Mouse (Mus musculus): ENCODE measurements around the gene Asphd1. TPM values are rescaled to one million over a fixed set of nuclear protein-coding genes. Genes with fewer than 3 reads are reported as not detected.
"Not testable (repeated sequence)": the region's sequence is repeated elsewhere in the genome, so short reads cannot be mapped to it uniquely, and the experiment has no call there.

Asphd1 gene
- polyA plus RNA-seq, 1 experiment = not detected

DNA sequence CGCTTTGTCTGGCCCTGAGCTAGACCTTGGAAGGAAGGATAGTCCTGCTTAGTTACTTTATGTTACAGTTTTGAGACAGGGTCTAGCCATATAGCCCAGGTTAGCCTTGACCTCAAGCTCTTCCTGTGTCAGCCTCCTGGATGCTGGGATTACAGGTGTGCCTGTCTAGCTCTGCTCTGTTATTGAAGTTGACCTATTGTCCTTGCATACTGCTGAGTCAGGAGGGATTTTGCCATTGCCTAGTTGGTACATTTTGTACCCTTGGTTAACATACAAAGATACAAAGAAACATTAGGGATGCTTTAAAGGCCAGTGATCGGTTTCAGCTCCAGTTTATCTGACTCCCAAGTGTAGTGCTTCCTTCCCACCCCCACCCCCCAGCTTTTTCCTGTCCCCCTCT lies 16.7 kb downstream of the Asphd1 start:
- 82% methylated on average over 2 of the region's 2 CpGs for WGBS
- no peak overlapping the region for H3K4me3 ChIP-seq (replicated peaks; ENCODE audit: extremely low read depth, low read depth, low read length)
- peaks cover 2% of the 10 kb centered on the region; the same call in 1 of the 2 replicates for H3K4me1 ChIP-seq (ENCODE audit: control insufficient read depth, insufficient read depth, low read length)
- no peak for DNase-seq
- TF ChIP-seq POLR2A (IDR thresholded peaks at IDR 0.05; ENCODE audit: borderline replicate concordance, extremely low read depth, low read depth, low read length) = no peak
- no peak for TF ChIP-seq CTCF (IDR thresholded peaks at IDR 0.05; ENCODE audit: insufficient read depth, low read length)

- Histone ChIP-seq H3K4me1 (ENCODE audit: control insufficient read depth, insufficient read depth, low read length) (peaks cover 2% of the 10 kb centered on the region; the same call in 1 of the 2 replicates), H3K4me3 (replicated peaks; ENCODE audit: extremely low read depth, low read depth, low read length) (peak overlapping the region; percentile 89)
- no peak for DNase-seq
- TF ChIP-seq CTCF (IDR thresholded peaks at IDR 0.05; ENCODE audit: insufficient read depth, low read length) (no peak), POLR2A (IDR thresholded peaks at IDR 0.05; ENCODE audit: borderline replicate concordance, extremely low read depth, low read depth, low read length) (no peak)
- WGBS = 2% methylated on average over 27 of the region's 27 CpGs
These were observed 20.3 kb downstream of the Asphd1 start for GRCm38 (mm10) chr7:126929046-126929445.

DNA sequence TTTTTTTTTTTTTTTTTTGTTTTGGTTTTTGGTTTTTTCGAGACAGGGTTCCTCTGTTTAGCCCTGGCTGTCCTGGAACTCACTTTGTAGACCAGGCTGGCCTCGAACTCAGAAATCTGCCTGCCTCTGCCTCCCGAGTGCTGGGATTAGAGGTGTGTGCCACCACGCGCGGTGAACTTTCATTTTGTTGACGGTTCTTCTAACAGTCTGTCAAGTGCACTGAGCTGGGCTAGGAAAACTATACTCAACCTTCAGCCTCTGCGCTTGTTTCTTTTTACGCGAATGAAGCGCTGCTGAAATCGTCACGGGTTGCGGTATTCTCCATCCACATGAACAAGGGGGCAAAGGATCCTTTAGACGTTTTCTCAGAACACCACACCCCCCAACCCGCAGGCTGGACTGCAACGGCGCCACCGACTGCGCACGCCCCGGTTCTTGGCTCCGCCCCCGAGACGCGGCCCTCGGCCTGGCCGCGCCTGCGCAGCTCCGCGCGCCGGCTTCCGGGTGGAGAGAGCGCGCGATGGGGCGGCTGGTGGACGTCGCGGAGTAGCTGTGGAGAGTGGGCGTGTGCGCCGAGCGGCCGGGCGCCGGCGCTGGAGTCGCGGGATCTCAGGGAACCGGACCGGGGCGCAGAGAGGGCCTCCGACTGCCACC lies 20.9 kb downstream of the Asphd1 start, which contains the start of gene Kctd13:
TSS of gene Kctd13 (plus strand) at position 496 of the 654 bp plus-strand sequence.
- no peak for TF ChIP-seq CTCF (IDR thresholded peaks at IDR 0.05; ENCODE audit: insufficient read depth, low read length)
- peak; percentile 60; the same call in 1 of the 2 replicates for TF ChIP-seq POLR2A (IDR thresholded peaks at IDR 0.05; ENCODE audit: borderline replicate concordance, extremely low read depth, low read depth, low read length)
- DNase-seq = peak; percentile 92
- Histone ChIP-seq H3K4me1 (ENCODE audit: control insufficient read depth, insufficient read depth, low read length) (peaks cover 2% of the 10 kb centered on the region; the same call in 1 of the 2 replicates), H3K4me3 (replicated peaks; ENCODE audit: extremely low read depth, low read depth, low read length) (peak within 1 kb of the TSS; percentile 89)
- 2% methylated on average over 56 of the region's 56 CpGs for WGBS

DNA sequence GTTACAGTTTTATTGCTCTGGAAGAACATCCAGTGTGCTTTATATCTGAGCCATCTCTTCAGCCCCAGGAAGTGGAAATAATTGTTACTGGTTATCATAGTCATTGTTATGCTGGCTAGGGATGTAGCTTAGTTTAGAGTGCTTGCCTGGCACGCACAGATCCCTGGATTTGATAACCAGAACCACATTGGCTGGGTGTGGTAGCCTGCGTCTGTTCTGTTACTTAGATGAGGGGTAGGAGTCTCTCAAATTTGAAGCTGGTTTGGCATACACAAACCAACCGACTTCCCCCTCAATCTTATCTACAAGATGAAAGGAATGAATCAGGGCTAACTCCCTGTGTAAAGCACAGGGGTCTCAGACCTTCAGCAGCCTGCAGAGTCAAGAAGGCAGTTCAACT lies 23.1 kb downstream of the Asphd1 start:
- 23% methylated on average over 3 of the region's 3 CpGs for WGBS
- peaks cover 2% of the 10 kb centered on the region; the same call in 1 of the 2 replicates for H3K4me1 ChIP-seq (ENCODE audit: control insufficient read depth, insufficient read depth, low read length)
- H3K4me3 ChIP-seq (replicated peaks; ENCODE audit: extremely low read depth, low read depth, low read length) = no peak overlapping the region
- no peak for TF ChIP-seq CTCF (IDR thresholded peaks at IDR 0.05; ENCODE audit: insufficient read depth, low read length)
- no peak for TF ChIP-seq POLR2A (IDR thresholded peaks at IDR 0.05; ENCODE audit: borderline replicate concordance, extremely low read depth, low read depth, low read length)
- DNase-seq = no peak

DNA sequence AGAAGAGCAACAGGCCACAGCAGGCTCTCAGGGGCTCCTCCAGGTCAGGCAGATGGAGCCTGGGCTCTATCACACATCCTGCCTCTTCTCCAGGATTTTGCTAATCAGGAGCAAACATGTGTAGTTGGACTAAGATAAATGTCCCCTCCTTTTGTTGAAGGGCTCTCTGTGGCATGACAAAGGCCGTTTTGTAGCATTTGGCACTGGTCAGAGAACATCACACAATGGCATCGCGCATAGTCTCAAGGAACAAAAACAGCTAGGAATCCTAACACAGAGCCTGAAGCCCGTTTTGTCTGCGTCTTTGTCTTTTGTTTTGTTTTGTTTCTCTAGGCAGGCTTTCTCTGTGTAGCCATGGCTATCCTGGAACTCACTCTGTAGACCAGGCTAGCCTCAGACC lies 25.4 kb downstream of the Asphd1 start:
- TF ChIP-seq CTCF (IDR thresholded peaks at IDR 0.05; ENCODE audit: insufficient read depth, low read length) = no peak
- no peak for TF ChIP-seq POLR2A (IDR thresholded peaks at IDR 0.05; ENCODE audit: borderline replicate concordance, extremely low read depth, low read depth, low read length)
- H3K4me3 ChIP-seq (replicated peaks; ENCODE audit: extremely low read depth, low read depth, low read length) = no peak overlapping the region
- WGBS = 49% methylated on average over 5 of the region's 5 CpGs
- H3K4me1 ChIP-seq (ENCODE audit: control insufficient read depth, insufficient read depth, low read length) = no peaks in the 10 kb centered on the region; the same call in 1 of the 2 replicates
- no peak for DNase-seq

- H3K4me3 ChIP-seq (replicated peaks; ENCODE audit: extremely low read depth, low read depth, low read length) = no peak within 1 kb of the TSS
- H3K4me1 ChIP-seq (ENCODE audit: control insufficient read depth, insufficient read depth, low read length) = no peaks in the 10 kb centered on the region; the same call in 1 of the 2 replicates
- TF ChIP-seq CTCF (IDR thresholded peaks at IDR 0.05; ENCODE audit: insufficient read depth, low read length) = no peak
- TF ChIP-seq POLR2A (IDR thresholded peaks at IDR 0.05; ENCODE audit: borderline replicate concordance, extremely low read depth, low read depth, low read length) = no peak
- 30% methylated on average over 5 of the region's 5 CpGs for whole genome bisulfite sequencing
- DNase-seq = peak; percentile 58
These were observed 26.7 kb downstream of the Asphd1 start, which contains the start of gene Tmem219 for GRCm38 (mm10) chr7:126922624-126923060. Gene Tmem219 (minus strand): TSS chr7:126922917.

GRCm38 (mm10) chr7:126921563-126921962 lies 27.8 kb downstream of the Asphd1 start:
- no peak for DNase-seq
- H3K4me3 ChIP-seq (replicated peaks; ENCODE audit: extremely low read depth, low read depth, low read length) = no peak overlapping the region
- no peak for TF ChIP-seq POLR2A (IDR thresholded peaks at IDR 0.05; ENCODE audit: borderline replicate concordance, extremely low read depth, low read depth, low read length)
- TF ChIP-seq CTCF (IDR thresholded peaks at IDR 0.05; ENCODE audit: insufficient read depth, low read length) = no peak
- WGBS = 63% methylated on average over 2 of the region's 2 CpGs
- no peaks in the 10 kb centered on the region; the same call in 1 of the 2 replicates for H3K4me1 ChIP-seq (ENCODE audit: control insufficient read depth, insufficient read depth, low read length)

- H3K4me3 ChIP-seq (replicated peaks; ENCODE audit: extremely low read depth, low read depth, low read length) = no peak overlapping the region
- DNase-seq = no peak
- TF ChIP-seq POLR2A (IDR thresholded peaks at IDR 0.05; ENCODE audit: borderline replicate concordance, extremely low read depth, low read depth, low read length) = no peak
- no peak for TF ChIP-seq CTCF (IDR thresholded peaks at IDR 0.05; ENCODE audit: insufficient read depth, low read length)
- 66% methylated on average over 4 of the region's 4 CpGs for whole genome bisulfite sequencing
- H3K4me1 ChIP-seq (ENCODE audit: control insufficient read depth, insufficient read depth, low read length) = no peaks in the 10 kb centered on the region; the same call in 1 of the 2 replicates
These were observed 29.4 kb downstream of the Asphd1 start for GRCm38 (mm10) chr7:126919973-126920372.

DNA sequence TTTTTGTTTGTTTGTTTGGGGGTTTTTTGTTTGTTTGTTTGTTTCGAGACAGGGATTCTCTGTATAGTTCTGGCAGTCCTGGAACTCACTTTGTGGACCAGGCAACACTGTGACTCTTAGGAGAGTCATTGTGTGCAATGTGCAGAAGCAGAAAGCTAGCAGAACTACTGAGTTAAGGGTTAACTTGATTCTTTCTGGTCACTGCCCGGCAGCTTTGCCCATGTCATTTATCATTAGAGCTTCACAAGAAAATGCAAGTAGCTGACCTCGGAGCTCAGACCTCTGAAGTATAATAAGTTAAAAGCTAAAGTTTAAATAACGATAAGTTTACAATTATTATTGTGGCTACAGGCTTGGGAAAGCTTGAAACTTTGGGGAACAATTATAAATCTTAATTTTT lies 31.0 kb downstream of the Asphd1 start:
- DNase-seq; H3K4me3 ChIP-seq (replicated peaks; ENCODE audit: extremely low read depth, low read depth, low read length); H3K4me1 ChIP-seq (ENCODE audit: control insufficient read depth, insufficient read depth, low read length): not testable (repeated sequence)
- WGBS = 36% methylated on average over 4 of the region's 4 CpGs

GRCm38 (mm10) chr7:126914844-126915243 lies 34.5 kb downstream of the Asphd1 start:
- 70% methylated on average over 3 of the region's 3 CpGs for WGBS

More at GRCm38 (mm10) chr7:126914844-126915243, 34.5 kb downstream of the Asphd1 start:
- TF ChIP-seq POLR2A (IDR thresholded peaks at IDR 0.05; ENCODE audit: borderline replicate concordance, extremely low read depth, low read depth, low read length) = no peak
- no peak for TF ChIP-seq CTCF (IDR thresholded peaks at IDR 0.05; ENCODE audit: insufficient read depth, low read length)
- Histone ChIP-seq H3K4me3 (replicated peaks; ENCODE audit: extremely low read depth, low read depth, low read length) (no peak overlapping the region), H3K4me1 (ENCODE audit: control insufficient read depth, insufficient read depth, low read length) (no peaks in the 10 kb centered on the region)
- no peak for DNase-seq
